Mouse (Mus musculus) midbrain, embryonic 11.5 days (tissue): ENCODE results near the gene Klhl7. TPM values are rescaled to one million over a fixed set of nuclear protein-coding genes. Genes with fewer than 3 reads are reported as not detected.

Source experiments
- ATAC-seq: fragments of 200-750 bp; cut with Nextera tagmentation; 2 replicates; pipeline ENCODE4 v1.8.0; 2017; ENCODE audit warnings: moderate TSS enrichment, moderate library complexity; ENCODE audit not compliant: low FRiP score
- DNase-seq: peaks from one replicate; pipeline ENCODE4 v3.0.0; 2015; ENCODE audit warnings: low spot score; ENCODE audit errors: missing footprints
- H3K27ac ChIP-seq: fragments of 300-500 bp; sonication (generic); 2 replicates; pipeline ENCODE4 v1.5.1; 2014; ENCODE audit warnings: low read depth, low read length
- H3K27me3 ChIP-seq: fragments of 300-500 bp; sonication (generic); 2 replicates; pipeline ENCODE4 v1.6.1; 2014; ENCODE audit warnings: mild to moderate bottlenecking, low read length, moderate library complexity, mixed read lengths; ENCODE audit not compliant: control insufficient read depth, insufficient read depth
- H3K36me3 ChIP-seq: fragments of 300-500 bp; sonication (generic); 2 replicates; pipeline ENCODE4 v1.6.1; 2014; ENCODE audit warnings: mild to moderate bottlenecking, low read length, moderate library complexity, mixed read lengths; ENCODE audit not compliant: control insufficient read depth, insufficient read depth
- H3K4me1 ChIP-seq: fragments of 300-500 bp; sonication (generic); 2 replicates; pipeline ENCODE4 v1.6.1; 2014; ENCODE audit warnings: low read length; ENCODE audit not compliant: control insufficient read depth, insufficient read depth
- H3K4me2 ChIP-seq: fragments of 300-500 bp; sonication (generic); 2 replicates; pipeline ENCODE4 v1.6.1; 2014; ENCODE audit warnings: mild to moderate bottlenecking, moderate library complexity
- H3K4me3 ChIP-seq: fragments of 300-500 bp; sonication (generic); 2 replicates; pipeline ENCODE4 v1.5.1; 2014; ENCODE audit warnings: low read depth, low read length
- H3K9ac ChIP-seq: fragments of 300-500 bp; sonication (generic); 2 replicates; pipeline ENCODE4 v1.6.1; 2014; ENCODE audit warnings: low read length
- H3K9me3 ChIP-seq: fragments of 300-500 bp; sonication (generic); 2 replicates; pipeline ENCODE4 v1.6.1; 2016; ENCODE audit warnings: low read length; ENCODE audit not compliant: control insufficient read depth
- WGBS: fragments of 180-500 bp; shearing (Covaris S2); extraction: QIAGEN DNeasy Blood & Tissue Kit; methylation state at CpG from one replicate; pipeline ENCODE4 v1.1.7; 2014; 5-methylcytosine and 5-hydroxymethylcytosine counted together
- polyA plus RNA-seq: library from polyadenylated mRNA; unstranded; fragments of >200 nt; fragmentation: Nextera tagmentation; extraction: Ambion mirVana; gene quantifications from 2 replicates; pipeline ENCODE4 v1.2.1, GENCODE M21; 2014

Klhl7 gene
- polyA plus RNA-seq, 1 experiment from 2014 or later: 116 TPM

GRCm38 (mm10) chr5:24063545-24063944, 36.9 kb upstream of the Klhl7 start:
- DNase-seq: no peak
- WGBS: 87% methylated on average over 4 of the region's 4 CpGs
- no peak overlapping the region for H3K9ac ChIP-seq
- no peak overlapping the region for H3K27ac ChIP-seq
- H3K9me3 ChIP-seq: no peaks in the 10 kb centered on the region
- H3K27me3 ChIP-seq: no peaks in the 10 kb centered on the region
- H3K4me2 ChIP-seq: no peak overlapping the region
- H3K36me3 ChIP-seq: no peaks in the 10 kb centered on the region
- ATAC-seq: no peak
- H3K4me3 ChIP-seq: no peak overlapping the region
- no peaks in the 10 kb centered on the region for H3K4me1 ChIP-seq

- 81% methylated on average over 6 of the region's 6 CpGs for WGBS
- no peak for ATAC-seq
These were observed 31.4 kb upstream of the Klhl7 start for GRCm38 (mm10) chr5:24068955-24069354.

GRCm38 (mm10) chr5:24072031-24072430, 28.4 kb upstream of the Klhl7 start:
- 76% methylated on average over 6 of the region's 6 CpGs for WGBS

More at GRCm38 (mm10) chr5:24068955-24069354, 31.4 kb upstream of the Klhl7 start:
- Histone ChIP-seq H3K4me2 (no peak overlapping the region), H3K4me1 (no peaks in the 10 kb centered on the region), H3K27ac (no peak overlapping the region), H3K27me3 (no peaks in the 10 kb centered on the region), H3K4me3 (no peak overlapping the region), H3K9ac (no peak overlapping the region), H3K36me3 (no peaks in the 10 kb centered on the region), H3K9me3 (no peaks in the 10 kb centered on the region)
- DNase-seq: no peak

GRCm38 (mm10) chr5:24076986-24077718, 23.3 kb upstream of the Klhl7 start:
- Histone ChIP-seq H3K4me2 (peak overlapping the region; percentile 32), H3K4me1 (peaks cover 4% of the 10 kb centered on the region; the same call in 1 of the 2 replicates), H3K27me3 (no peaks in the 10 kb centered on the region), H3K36me3 (no peaks in the 10 kb centered on the region), H3K9me3 (no peaks in the 10 kb centered on the region), H3K27ac (no peak overlapping the region), H3K4me3 (no peak overlapping the region), H3K9ac (peak overlapping the region; percentile 34; the same call in 1 of the 2 replicates)
- peak; percentile 95 for DNase-seq
- peak; percentile 87 for ATAC-seq
- WGBS: 3% methylated on average over 15 of the region's 15 CpGs

More at GRCm38 (mm10) chr5:24072031-24072430, 28.4 kb upstream of the Klhl7 start:
- H3K9me3 ChIP-seq: no peaks in the 10 kb centered on the region
- ATAC-seq (no peak), DNase-seq (no peak)
- no peaks in the 10 kb centered on the region for H3K27me3 ChIP-seq
- no peak overlapping the region for H3K4me2 ChIP-seq
- no peak overlapping the region for H3K4me3 ChIP-seq
- peaks cover under 1% of the 10 kb centered on the region; the same call in 1 of the 2 replicates for H3K4me1 ChIP-seq
- H3K9ac ChIP-seq: no peak overlapping the region
- no peaks in the 10 kb centered on the region for H3K36me3 ChIP-seq
- no peak overlapping the region for H3K27ac ChIP-seq

GRCm38 (mm10) chr5:24077739-24078306, 22.6 kb upstream of the Klhl7 start:
- WGBS: 21% methylated on average over 7 of the region's 7 CpGs
- Histone ChIP-seq H3K27ac (no peak overlapping the region), H3K36me3 (no peaks in the 10 kb centered on the region), H3K9ac (no peak overlapping the region), H3K4me1 (peaks cover 4% of the 10 kb centered on the region; the same call in 1 of the 2 replicates), H3K4me2 (no peak overlapping the region), H3K9me3 (no peaks in the 10 kb centered on the region), H3K4me3 (no peak overlapping the region), H3K27me3 (no peaks in the 10 kb centered on the region)
- ATAC-seq (no peak), DNase-seq (no peak)

- Histone ChIP-seq H3K4me1 (peaks cover 4% of the 10 kb centered on the region; the same call in 1 of the 2 replicates), H3K9ac (no peak overlapping the region), H3K4me3 (no peak overlapping the region), H3K27ac (no peak overlapping the region), H3K27me3 (no peaks in the 10 kb centered on the region), H3K36me3 (no peaks in the 10 kb centered on the region), H3K4me2 (no peak overlapping the region), H3K9me3 (no peaks in the 10 kb centered on the region)
- DNase-seq: no peak
- ATAC-seq: no peak
- 83% methylated on average over 7 of the region's 7 CpGs for WGBS
These were observed 21.8 kb upstream of the Klhl7 start for GRCm38 (mm10) chr5:24078420-24079179.

GRCm38 (mm10) chr5:24080826-24081225, 19.6 kb upstream of the Klhl7 start:
- Histone ChIP-seq H3K4me1 (peaks cover 4% of the 10 kb centered on the region; the same call in 1 of the 2 replicates), H3K27ac (no peak overlapping the region), H3K9ac (no peak overlapping the region), H3K4me3 (no peak overlapping the region), H3K9me3 (no peaks in the 10 kb centered on the region), H3K27me3 (no peaks in the 10 kb centered on the region), H3K36me3 (no peaks in the 10 kb centered on the region), H3K4me2 (no peak overlapping the region)
- DNase-seq (no peak), ATAC-seq (no peak)
- WGBS: 81% methylated on average over 6 of the region's 6 CpGs

GRCm38 (mm10) chr5:24084835-24085234, 15.6 kb upstream of the Klhl7 start:
- no peaks in the 10 kb centered on the region for H3K27me3 ChIP-seq

GRCm38 (mm10) chr5:24086241-24086640, 14.2 kb upstream of the Klhl7 start:
- no peaks in the 10 kb centered on the region for H3K4me1 ChIP-seq
- no peaks in the 10 kb centered on the region for H3K36me3 ChIP-seq
- DNase-seq (no peak), ATAC-seq (no peak)
- no peak overlapping the region for H3K27ac ChIP-seq
- H3K4me3 ChIP-seq: no peak overlapping the region
- 94% methylated on average over 16 of the region's 16 CpGs for WGBS
- H3K9ac ChIP-seq: no peak overlapping the region
- H3K4me2 ChIP-seq: no peak overlapping the region
- no peaks in the 10 kb centered on the region for H3K9me3 ChIP-seq
- no peaks in the 10 kb centered on the region for H3K27me3 ChIP-seq

More at GRCm38 (mm10) chr5:24084835-24085234, 15.6 kb upstream of the Klhl7 start:
- ATAC-seq: no peak
- 75% methylated on average over 4 of the region's 4 CpGs for WGBS
- Histone ChIP-seq H3K27ac (no peak overlapping the region), H3K4me3 (no peak overlapping the region), H3K9me3 (no peaks in the 10 kb centered on the region), H3K4me2 (no peak overlapping the region), H3K9ac (no peak overlapping the region), H3K4me1 (no peaks in the 10 kb centered on the region), H3K36me3 (no peaks in the 10 kb centered on the region)
- no peak for DNase-seq
